Mouse (Mus musculus) lung, postnatal 4 days (tissue): Measurements from ENCODE around the gene Bco2.

Experiments used
- DNase-seq, 2 experiments: peaks; one replicate each; pipeline ENCODE4 v3.0.0; 2021

Gene Bco2

DNA sequence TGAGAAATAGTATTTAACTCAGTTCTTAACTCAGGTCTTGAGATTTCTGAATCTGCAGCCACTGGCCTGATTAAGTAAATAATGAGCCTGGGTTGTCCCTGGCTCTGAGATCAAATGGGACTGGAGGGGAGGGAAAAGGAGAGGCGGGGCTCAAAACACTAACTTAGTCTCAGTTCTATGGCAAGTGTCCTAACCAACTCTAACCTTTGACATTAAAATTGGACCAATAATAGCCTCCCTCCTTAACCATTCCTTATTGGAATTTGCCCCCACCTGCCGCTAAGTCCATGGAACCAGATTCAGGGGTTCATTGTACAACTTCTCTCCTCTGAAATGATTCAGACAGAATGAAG lies at the start of gene Bco2:
Gene Bco2, minus strand, starts transcription at position 88 of the 353 bp plus-strand sequence.
- no peak for DNase-seq

DNA sequence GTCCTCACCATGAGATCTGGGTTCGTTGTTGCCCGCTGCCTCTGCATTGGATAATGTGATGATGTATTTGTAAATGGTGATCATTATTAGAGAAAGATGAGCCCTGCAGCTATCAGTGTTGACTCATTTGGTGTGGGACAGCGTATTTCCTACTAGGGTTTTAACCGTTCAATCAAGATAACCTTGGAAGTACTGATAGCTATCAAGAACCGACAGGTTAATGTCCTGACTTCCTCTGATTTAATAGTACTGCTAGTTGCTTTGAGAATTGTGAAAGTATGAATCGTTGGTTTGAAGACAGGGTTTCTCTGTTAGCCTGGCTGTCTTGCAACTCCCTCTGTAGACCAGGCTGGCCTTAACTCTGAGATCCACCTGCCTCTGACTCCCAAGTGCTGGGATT lies 49.4 kb upstream of the Bco2 start:
- DNase-seq = no peak

DNA sequence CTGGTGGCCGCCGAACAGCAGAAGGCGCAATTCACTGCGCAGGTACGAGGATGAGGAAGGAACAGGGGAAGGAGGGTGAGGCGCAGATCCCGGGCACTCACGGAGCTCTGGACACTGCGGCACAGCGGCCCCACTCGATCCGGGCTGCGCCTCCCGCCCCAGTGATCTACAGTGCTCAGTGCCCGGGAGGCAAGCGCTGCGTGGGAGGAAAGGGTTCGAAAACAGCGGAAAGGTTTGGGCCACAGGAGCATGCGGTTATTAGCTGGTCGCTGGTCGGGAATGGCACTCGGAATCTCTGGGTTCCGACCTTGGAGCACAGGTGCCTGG lies 49.0 kb upstream of the Bco2 start:
- no peak for DNase-seq

DNA sequence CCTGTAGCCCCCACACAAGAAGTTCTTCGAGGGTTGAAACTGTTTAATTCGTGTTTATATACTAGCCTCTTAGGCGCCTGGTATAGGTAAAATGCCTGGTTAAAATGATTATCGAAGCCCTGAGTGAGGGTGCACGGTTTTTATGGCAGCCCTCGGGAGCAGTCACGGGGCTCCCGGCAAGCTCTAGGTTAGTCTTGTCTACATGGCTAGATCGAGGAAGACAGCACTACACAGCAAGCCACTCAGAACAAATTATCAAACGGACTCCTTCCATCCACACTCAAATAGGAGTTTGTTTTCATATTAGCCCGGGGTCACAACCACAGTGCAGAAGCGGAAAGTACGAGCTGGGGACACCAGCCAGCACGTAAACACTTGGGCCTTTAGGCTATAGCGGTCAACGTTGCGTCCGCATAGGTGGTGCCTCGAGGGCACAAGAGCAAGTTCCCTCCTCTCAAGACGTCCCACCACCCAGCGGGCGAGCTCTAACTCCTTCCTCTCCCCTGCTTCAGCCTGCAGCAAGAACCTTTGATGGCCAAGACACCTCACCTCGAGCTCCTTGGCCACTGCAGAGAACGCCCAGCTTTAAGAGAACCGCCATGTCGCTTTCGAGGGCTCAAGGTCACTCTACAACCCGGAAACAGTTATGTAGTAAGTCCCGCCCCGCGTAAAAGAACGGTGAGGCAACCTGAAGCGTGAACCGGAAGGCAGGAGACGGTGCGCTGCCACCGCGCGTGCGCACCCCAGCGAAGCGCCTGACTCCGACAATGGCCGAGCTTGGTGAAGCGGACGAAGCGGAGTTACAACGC lies 48.4 kb upstream of the Bco2 start, which contains the start of the genes Sdhd and Timm8b:
Gene Sdhd, minus strand, starts transcription at position 624 of the 809 bp plus-strand sequence.
Gene Timm8b, plus strand, starts transcription at position 722 of the 809 bp plus-strand sequence.
- peak; percentile 95 to 96 for DNase-seq

DNA sequence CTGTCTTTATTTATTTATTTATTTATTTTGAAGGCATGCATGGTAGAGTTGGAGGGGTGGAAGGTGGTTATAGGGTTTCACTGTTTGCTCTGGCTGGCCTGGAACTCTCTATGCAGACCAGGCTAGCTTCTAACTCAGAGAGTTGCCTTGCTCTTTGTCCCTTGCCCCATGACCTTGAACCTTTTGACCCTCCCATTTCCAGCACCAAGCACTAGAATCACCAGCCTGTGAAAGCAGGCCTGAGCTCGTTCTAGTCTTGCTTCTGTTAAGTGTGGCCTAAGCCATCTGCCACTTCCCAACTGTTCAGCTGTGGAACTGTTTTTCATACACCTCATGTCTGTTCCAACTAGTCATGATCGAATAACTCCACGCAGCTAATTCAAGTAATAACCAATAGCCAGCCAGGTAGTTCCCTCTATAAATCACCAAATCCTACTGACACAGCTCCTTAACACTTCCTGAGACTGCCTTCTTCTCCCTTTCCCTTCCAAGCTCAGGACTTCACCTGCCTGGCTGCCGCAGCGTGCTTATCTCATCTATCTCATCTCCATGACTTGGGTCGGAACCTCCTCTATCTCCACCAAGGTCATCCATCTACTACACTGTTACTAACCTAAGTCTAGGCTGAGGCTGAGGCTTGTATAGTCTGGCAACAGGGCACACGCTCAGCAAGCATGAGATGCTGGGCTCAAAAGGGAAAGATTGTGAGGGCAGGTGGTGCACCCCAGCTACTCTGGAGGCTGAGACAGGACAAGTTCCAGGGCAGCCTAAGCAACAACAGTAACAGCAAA lies 47.3 kb upstream of the Bco2 start:
- no peak for DNase-seq

DNA sequence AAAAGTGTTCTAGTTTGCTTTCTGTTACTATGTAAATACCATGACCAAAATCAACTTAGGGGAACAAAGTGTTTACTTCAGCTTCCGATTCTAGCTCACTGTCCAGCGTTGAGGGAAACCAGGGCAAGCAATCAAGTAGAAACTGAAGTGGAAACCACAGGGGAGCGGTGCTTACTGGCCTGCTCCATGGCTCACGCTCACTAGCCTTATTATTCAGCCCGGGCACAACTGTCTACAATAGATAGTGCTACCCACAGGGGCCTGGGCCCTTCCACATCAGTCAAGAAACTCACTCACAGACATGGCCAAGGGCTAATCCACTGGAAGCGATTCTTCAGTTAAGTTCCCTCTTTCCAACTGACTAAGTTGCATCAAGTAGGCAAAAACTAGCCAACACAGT lies 46.6 kb upstream of the Bco2 start:
- DNase-seq = no peak

DNA sequence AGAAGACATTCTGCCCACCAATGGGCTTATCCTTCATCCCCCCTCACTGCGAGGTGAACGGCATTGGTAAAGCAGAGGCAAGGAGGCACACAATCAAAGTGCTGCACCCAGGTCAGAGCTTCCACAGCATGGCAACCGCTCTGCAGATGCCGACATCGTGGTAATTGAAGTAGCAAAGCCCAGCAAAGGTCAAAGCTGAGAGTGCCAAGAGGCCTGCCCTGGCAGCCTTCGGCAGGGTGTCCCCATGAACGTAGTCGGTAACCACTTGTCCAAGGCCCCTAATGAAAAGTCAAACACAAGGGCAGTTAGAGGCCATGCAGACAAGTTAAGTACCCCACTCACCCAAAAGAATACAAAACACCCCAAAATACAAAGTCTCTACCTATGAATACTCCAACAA lies 42.0 kb upstream of the Bco2 start:
- no peak for DNase-seq

DNA sequence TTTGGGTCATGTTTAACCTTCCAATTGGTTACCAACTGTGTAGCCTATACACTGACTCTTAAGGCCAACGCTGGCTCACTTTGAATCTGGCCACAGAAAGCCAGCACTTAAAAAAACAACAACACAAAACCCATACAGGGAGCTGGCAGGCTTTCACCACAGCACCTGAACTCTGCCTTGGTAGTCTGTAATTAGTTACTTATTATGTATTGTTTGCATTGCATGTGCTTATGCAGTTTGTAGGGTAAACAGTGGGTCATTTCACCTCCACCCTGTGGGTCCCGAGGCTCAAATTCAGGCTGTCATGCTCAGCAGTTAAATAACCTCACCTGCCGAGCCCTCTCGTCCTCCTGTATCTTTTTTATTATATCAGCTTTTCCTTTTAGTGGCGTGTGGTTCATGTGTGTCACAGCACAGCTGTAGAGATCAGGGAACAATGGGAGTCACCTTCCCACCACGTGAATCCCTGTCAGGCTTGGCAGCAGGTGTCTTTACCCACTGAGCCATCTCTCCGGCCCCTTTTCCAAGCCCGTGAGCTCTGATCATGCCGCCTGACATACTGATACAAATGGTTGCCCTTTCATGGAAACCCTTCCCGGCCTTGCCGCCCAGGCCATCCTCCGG lies 39.9 kb upstream of the Bco2 start:
- no peak for DNase-seq

DNA sequence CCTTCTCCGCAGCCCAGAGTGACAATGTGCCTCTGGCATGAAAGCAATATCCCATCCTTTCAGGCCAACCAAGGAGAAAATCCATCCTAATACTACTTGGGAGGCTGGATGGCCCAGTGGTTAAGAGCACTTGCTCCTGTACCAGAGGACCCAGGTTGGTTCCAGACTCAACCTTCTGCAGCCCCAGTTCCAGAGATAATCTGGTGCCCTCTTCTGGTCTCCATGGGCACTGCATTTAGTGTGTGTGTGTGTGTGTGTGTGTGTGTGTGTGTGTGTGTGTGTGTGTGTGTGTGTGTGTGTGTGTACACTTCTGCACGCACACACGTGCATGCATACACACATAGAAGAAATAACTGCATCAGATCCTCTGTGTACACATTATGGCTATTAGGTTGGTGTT lies 38.6 kb upstream of the Bco2 start:
- peak in 1 of 2 experiments; percentile 46 for DNase-seq

DNA sequence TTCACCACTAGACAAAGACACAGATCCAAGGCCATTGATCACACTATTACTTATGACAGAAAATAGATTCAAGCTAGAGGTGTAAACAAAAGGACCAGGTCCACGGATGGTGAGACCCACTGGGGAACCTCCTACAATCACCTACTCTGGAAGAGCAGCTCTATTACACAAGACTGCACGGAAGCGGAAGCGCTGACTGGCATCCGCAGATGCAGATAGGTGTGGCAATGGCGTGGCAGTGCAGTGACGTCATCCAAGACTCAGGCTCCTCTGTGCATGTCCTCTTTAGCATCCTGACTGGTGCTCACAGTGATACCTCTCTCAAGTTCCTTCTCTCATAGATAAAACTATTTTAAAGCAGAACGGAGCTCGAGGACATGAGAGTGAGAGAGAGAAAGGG lies 38.0 kb upstream of the Bco2 start:
- peak; percentile 38 to 52 for DNase-seq

DNA sequence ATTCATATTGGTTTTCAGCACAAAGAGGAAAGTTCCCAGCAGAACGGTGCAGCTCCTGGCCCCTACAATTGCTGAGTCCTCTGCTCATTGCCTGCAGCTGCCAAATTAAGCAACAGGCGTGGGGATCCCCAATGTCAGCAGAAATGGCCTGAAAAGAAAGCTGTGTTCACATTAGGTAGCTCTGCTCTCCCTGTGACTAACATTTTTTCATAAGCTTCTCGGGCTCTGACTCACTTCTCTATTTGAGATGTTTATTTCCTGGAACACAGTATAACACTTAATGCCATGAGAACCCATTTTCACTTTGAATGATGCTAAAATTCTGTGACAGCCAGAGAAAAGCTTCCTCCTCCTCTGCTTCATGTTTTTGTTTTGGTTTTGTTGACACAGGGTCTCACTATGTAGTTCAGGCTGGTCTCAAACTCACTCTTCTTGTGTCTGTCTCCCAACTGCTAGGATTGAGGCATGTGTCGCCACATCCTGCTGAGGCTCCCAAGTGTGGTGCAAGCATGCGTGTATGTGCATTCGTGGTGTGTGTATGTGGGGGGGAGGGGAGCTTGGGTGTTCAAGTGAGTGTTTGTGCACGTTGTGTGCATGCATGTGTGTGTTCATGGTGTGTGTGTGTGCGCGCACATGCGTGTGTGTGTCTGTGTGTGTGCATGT lies 36.0 kb upstream of the Bco2 start:
- DNase-seq = peak in 1 of 2 experiments; percentile 27

DNA sequence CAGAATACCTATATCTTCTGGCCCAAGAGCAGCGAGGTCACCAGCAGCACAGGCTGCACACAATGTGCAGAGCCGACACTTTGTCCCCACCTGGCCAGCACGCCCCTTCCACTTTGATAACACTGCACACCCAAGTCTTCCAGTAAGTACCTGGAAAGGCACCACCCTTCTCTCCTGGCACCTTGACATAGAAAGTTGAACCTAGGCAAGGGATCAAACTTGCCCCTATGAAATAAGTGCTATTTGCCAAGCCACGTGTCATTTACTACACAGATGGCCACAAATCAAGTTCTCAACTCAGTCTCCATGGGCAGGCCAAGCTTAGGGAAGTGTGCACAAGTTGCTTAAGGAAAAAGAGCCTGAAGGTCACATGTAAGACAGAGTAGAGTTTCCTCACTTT lies 32.0 kb upstream of the Bco2 start:
- DNase-seq = no peak

DNA sequence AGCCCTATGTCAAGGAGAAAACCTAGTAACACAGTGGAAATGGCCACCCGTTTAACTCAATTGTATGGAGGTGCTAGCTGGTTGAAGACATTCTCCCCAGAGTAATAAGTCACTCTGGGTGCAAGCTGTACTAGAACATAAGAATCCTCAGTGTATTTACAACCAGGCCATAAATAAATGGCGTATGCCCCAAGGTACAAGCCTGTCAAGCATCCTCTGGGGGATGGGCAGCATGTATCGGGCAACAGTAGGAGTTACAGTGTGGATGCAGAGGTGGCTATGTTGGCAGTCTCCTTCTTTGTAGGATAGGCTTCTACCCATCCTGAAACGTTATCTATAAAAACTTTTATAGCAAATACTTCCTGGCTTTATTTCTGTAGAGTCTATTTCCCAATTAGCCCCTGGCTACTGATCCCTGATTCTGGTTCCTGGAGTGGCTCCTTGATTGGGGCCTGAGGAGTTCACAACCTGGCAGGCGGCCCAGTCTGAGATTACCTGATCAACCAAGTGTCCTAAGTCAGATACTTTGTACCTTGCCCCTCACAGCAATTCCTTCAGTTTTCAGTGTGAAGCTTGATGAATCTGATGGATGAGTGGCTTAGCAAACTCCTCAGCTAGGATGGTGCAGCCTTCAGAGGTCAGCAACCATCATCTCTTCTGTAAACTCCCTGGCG lies 30.3 kb upstream of the Bco2 start:
- no peak for DNase-seq

DNA sequence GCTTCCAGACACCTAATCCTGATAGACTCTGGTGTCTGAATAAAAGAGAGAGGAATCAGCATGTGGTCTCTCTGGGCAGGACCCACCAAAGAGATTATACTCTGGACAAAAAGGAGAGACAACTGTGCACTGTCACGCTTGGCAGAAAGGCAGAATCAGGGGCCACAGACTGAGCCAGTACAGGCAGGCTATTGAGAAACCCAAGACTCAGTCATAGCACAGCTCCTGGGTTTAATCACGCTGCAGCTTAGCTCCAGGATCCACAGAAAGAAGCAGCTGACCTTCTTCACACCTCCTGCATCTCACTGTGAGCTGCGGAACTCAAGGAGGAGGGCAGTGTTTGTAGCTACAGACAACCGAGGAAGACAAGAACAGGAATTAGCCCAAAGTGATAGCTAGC lies 25.4 kb upstream of the Bco2 start:
- DNase-seq = no peak

DNA sequence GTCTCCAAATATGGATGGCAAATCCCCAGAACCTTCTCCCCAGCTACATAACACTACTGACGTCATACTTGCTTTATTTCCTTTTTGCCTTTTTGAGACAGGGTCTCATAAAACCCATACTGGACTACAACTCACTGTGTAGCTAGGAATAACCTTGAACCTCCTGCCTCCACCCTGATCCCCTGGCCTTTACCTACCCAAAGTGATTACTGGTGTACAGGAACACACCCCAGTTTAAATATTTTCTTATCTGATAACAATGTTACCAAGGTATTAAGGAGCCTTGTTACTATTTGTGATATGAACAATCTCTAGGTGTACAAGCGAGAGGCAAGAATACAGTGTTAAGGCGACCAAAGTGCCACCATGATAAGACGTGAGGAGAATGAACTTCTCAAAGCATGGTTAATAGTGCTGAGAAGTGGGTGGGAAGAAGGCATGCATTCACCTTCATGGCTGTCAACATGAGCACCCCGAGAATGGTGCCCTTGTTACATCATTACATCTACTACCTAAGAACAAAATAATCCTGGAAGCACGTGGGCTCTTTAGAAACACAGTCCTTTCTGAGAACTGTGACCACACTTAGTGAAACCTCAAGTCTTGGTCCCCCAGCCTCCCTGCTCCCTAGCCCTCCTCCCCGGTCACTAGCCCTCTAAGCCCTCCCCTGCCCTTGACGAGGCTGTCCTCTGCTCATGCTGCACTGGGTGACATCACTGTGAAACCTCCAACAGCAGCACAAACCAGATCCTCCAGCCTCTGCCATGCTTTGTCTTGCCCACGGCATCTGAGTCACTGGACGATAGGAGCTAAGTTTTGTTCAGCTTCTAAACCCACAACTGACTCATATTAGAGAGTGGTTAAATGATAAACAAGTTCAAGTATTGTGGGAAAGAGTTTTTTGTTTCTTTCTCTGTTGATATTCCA lies 14.9 kb upstream of the Bco2 start:
- DNase-seq = no peak

DNA sequence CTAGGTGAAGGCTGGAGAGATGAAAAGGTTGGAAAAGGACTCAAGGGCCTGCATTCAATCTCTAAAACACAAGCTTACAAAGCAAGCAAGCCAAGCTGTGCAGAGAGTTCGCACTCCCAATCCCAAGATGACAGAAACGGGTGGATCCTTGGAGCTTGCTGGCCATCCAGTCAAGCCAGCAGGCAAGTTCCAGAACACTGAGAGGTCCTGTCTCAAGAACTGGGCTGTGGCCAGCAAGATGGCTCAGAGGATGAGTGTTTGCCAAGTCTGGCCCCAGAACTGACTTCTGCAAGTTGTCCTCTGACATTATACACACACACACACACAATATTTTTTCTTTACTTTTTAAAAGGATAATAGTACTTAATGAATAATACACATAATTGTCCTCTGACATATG lies 12.9 kb upstream of the Bco2 start:
- DNase-seq = no peak

DNA sequence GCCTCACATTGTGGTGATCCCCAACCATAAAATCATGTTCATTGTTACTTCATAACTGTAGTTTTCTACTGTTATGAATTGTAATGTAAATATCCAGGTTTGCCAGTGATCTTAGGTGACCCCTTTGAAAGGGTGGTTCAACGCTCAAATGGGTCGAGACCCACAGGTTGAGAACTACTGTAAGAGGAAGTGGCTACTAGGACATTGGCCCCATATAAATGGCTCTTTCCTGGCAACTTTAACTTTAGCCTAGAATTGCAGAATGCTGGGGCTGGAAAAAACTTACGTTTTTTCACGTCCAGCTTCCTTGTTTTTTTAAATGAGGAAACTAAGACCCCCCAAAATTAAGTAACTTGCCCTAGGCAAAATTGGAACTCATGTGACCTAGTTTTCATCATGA lies 12.4 kb upstream of the Bco2 start:
- no peak for DNase-seq

DNA sequence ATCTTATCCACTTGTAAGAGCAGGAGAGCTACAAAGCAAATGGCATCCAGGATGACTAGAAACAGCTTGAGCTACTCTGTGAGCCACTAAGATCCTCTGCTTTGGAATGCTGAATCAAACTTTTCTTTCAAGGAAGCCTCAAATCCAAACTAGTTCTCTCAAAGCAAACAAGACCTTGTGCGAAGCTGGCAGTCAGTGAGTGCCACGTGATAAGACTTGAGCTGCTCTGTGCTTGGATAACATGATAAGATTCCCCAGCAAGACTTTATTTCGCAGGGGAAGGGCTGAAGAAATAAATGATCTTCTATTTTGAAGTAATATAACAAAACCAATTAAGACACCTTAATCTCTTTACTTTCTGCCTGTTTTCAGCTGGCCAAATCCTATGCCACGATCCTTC lies 11.0 kb upstream of the Bco2 start:
- no peak for DNase-seq

DNA sequence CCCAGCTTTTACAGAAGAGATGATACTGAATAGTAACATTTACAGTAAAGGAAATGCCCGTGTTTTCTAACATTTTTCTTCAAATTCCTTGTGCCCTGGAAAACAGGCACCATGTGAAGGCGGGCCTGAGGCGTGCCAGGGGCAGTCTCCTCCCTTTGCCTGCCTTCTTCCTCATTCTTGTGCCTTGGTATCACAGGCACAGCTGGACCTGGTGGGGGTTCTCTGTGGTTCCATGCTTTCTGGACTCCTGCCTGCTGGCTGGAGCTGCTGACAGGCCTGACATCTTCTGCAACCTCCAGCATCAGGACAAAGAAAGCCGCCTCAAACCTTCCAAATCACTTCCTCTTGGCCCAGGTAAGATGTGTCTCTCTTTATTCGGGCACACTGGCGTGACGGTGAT lies 10.2 kb upstream of the Bco2 start:
- peak in 1 of 2 experiments; percentile 31 for DNase-seq

DNA sequence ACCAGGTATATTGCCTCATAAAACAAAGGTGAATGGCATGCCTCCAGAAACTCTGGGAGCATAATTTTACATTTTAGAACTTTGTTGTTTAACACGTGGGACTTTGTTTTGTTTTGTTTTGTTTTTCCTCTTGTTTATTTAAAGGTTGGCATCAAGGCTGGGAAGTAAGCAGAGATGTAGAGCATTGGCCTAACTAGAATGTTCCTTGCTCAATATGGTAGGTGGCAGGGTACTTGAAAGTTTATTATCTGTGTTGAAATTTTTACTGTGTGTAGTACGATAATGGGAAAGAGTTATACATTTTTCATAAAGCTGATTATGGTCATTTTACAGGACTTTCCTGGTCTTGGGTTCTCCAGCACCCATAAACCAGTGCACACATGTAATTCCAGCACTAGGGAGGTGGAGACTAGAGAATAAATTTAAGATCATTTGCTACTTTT lies 7.0 kb upstream of the Bco2 start:
- no peak for DNase-seq

DNA sequence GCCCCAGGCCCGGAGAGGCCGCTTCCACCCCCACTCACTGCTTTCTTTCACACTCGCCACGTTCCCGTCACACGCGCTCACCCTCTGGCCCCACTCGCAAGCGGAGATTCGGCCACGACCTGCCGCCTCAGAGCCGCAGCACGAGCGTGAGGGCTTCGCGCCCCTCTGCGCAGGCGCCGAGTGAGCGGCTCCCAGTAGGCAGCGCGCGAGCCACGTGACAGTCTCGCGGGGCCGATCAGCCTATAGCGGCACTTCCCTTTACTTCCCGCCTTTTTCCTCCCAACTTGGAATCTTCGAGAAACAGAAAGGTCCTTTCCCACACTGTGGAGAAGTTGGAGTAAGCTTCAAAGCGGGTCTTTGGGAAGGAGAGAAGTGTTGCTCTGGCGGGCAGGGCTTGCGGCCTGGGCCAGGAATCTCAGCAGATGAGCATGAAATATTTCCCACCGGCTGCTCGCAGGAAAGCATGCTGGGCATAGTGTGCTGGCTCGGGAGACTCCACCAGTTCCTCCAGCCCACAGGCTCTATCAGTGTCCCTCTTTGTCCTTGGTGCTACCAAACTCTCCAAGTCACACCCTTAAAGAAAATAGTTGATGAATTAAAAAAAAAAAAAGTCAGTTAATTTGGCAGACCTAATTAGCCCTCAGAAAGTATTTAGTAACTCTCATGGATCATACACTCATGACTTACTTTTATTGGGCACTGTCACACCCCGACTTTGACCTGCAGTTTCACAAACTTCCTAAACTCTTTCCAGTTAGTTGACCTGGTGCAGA lies 6.3 kb upstream of the Bco2 start, which contains the start of gene Tex12:
Gene Tex12, minus strand, starts transcription at position 181 of the 773 bp plus-strand sequence.
- DNase-seq = no peak
